In genomic region chr11:84028271-84029028, GRCm38 (mm10) we compare ENCODE assay signal across 12 mouse cellular contexts. TPM values are rescaled to one million over a fixed set of nuclear protein-coding genes. Genes with fewer than 3 reads are reported as not detected.
DNase-seq lines count a peak whose midpoint lies in the region; ATAC-seq and TF ChIP-seq lines count a peak whose summit lies in the region.
"Had no signal": no experiment of that assay in that cellular context is flagged by ENCODE, and none has a peak within 500 bp of the region (broad histone marks: within the 10 kb centered on the region; RNA-seq: fewer than 3 reads in every experiment).

No protein-coding gene starts in this region.

- intact Hi-C loops in gastrocnemius, postnatal 14 days (cut with DNase I; ENCODE audit: low total_unique reads): no loop called here
- intact Hi-C loops in left cerebral cortex, adult 2 months (cut with DNase I): no loop called here

- no peak for TF ChIP-seq CTCF in left cerebral cortex, adult 2 months (IDR thresholded peaks at IDR 0.05)

- H3K27ac ChIP-seq in left cerebral cortex, adult 2 months: no peak overlapping the region
- H3K27ac ChIP-seq: limb, embryonic 13.5 days had no signal

- ATAC-seq in megakaryocyte-erythroid progenitor cell, adult 5-6 weeks (replicated peaks; ENCODE audit: low FRiP score, low TSS enrichment, poor library complexity, severe bottlenecking): no peak

- peak; percentile 47 for DNase-seq in urinary bladder, postnatal 25 days (ENCODE audit: low spot score)
- no peak for DNase-seq in urinary bladder, adult 2 months (ENCODE audit: low spot score)
- DNase-seq in gastrocnemius, postnatal 14 days: peak; percentile 32
- peak; percentile 50 for DNase-seq in layer of hippocampus, adult 9-10 months (ENCODE audit: low spot score)
- no peak for DNase-seq in left cerebral cortex, adult 2 months (ENCODE audit: extremely low spot score in 1 of 2, low spot score in 2 of 2)
- no peak for DNase-seq in cerebellum, postnatal 14 days
- DNase-seq: kidney, adult 11 months; retina, postnatal 1 day; thymus, postnatal 25 days had no signal

- no peak overlapping the region for H3K4me3 ChIP-seq in left cerebral cortex, adult 2 months
- H3K4me3 ChIP-seq: erythroblast, embryonic 14.5 days; limb, embryonic 13.5 days had no signal

RNA-seq across cellular contexts. Expression of gene Dusp14, which starts 40.6 kb away (rescaled TPM):
- 9.1 and 11.7 TPM in 2 replicates for polyA plus RNA-seq in urinary bladder, adult 2 months (2012; rRNA removed)
- total RNA-seq in gastrocnemius, postnatal 14 days (2021): 10 to 100 TPM in 1 of 2 experiments, 1 to 10 TPM in 1; 9.7 to 12.4 TPM
- 10 to 100 TPM; 80.7 to 92.7 TPM for total RNA-seq in left cerebral cortex, adult 2 months (2021)
- total RNA-seq in megakaryocyte-erythroid progenitor cell, adult 5-6 weeks (2014; fragmentation: Nextera tagmentation): not detected in 2 replicates
- not detected in 2 replicates for total RNA-seq in megakaryocyte-erythroid progenitor cell, adult 5-6 weeks (2017)
- polyA plus RNA-seq: erythroblast, embryonic 14.5 days had no signal

Comparison
In these comparisons a context has a peak if more than half of its experiments do, and no peak if none do; other contexts are left out.
1. DNase-seq: peak in urinary bladder, postnatal 25 days (single experiment), gastrocnemius, postnatal 14 days (single experiment) and layer of hippocampus, adult 9-10 months (single experiment); none in urinary bladder, adult 2 months (single experiment), left cerebral cortex, adult 2 months (0 of 2) and cerebellum, postnatal 14 days (0 of 2).
2. RNA of gene Dusp14, which starts 40.6 kb away (total RNA-seq): 80.7 to 92.7 TPM in left cerebral cortex, adult 2 months and 9.7 to 12.4 TPM in gastrocnemius, postnatal 14 days; not detected in megakaryocyte-erythroid progenitor cell, adult 5-6 weeks; every median in the first group is over 10 times any median in the second.